Mouse (Mus musculus): ENCODE data around the gene Nptx1. TPM values are rescaled to one million over a fixed set of nuclear protein-coding genes. Genes with fewer than 3 reads are reported as not detected.

Nptx1 gene
- total RNA-seq, 2 experiments from 2014 or later: 112 to 122 TPM

DNA sequence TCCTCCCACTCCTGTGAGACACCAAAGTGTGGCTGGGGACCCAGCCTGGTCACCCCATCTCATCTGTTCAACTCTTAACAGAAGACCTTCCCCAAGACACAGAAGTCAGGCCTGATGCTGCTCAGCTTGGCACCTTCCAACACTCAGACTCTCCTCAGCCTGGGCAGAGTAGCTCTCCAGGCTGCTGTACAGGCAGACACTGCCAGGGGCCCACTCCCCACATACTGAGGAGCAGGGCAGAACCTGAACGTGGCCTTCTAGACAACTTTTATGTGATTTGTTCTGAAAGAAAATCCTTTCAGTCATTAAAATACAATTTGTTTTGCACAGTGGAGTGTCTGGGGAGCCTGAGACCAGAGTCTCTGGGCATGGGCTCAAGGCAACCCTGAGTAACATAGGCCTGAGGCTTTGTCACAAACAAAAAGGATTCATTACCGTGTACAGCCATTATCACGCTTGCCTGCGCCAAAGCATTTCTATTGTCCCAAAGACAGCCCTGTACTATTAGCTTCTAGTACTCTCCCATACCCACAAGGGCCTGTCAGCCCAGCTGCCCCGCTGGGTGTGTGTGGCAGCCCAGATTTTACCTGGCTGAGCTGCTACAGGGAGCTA is 38.3 kb downstream of the Nptx1 start:
- DNase-seq (ENCODE audit: low spot score in 2 of 2): no peak
- intact Hi-C loops (cut with DNase I): loop anchor here (10.0 kb wide), 1 partner anchor 276 kb away; no protein-coding TSS in a partner anchor

DNA sequence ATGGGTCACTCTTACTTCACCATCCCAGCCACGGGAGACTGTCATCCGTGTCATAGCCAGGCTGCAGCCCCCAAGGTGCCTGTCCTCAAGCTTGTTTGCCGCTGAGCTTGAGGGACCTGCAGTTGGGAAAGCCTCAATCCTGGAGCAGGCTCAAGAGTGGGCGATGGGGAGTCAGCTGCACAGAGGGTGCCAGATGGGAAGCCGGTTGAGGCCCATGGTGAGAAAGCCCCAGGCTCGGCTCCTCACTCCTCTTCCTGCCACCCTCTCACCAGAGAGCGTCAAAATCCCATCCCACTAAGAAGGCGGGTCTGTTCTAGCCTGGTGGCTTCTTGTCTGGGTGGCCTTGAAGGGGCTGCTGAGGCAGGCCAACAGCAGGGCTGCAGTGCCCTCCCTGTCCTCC is 39.8 kb downstream of the Nptx1 start:
- peak; percentile 50 to 55 for DNase-seq (ENCODE audit: low spot score in 2 of 2)
- intact Hi-C loops (cut with DNase I): loop anchor here (10.0 kb wide), 1 partner anchor 277 kb away; no protein-coding TSS in a partner anchor

DNA sequence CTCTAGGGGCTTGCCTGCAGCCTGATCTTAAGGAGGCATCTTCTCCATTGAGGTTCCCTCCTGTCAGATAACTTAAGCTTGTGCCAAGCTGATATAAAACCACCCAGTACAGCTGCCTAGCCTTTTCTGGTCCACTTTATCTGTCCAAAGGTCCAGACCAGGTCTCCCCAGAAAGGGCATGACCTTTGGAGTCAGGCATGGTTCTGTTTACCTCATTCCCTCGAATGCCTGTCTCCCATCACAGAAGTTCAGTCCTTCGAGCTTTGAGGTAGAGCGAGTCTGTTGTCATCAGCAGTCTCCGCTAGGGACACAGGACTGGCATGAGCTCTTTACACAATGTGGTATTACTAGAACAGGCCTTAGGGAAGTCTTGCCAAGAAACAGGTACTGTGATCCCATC is 41.2 kb downstream of the Nptx1 start:
- intact Hi-C loops (cut with DNase I): loop anchor here (10.0 kb wide), 1 partner anchor 278 kb away; no protein-coding TSS in a partner anchor
- DNase-seq (ENCODE audit: low spot score in 2 of 2): no peak

DNA sequence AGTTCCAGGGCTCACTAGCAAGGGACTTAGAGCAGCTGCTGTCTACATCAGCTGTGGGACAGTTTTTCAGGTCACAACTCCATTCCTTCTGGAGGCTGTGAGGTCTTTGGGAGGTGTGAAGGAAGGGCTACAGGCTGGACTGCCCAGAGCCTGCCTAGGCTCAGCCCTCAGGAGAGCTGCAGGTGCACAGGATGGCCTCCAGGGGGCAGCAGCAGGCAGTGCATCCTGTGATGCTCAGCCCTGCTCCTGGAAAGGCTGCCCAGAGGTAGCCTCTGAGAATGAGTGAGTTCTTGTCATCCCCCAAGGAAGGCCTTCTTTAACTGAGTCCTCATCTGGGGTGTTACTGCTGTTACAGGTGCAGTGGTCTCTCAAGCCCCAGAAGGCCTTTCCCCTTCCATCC is 43.9 kb downstream of the Nptx1 start:
- DNase-seq (ENCODE audit: low spot score in 2 of 2): peak; percentile 72 to 84

DNA sequence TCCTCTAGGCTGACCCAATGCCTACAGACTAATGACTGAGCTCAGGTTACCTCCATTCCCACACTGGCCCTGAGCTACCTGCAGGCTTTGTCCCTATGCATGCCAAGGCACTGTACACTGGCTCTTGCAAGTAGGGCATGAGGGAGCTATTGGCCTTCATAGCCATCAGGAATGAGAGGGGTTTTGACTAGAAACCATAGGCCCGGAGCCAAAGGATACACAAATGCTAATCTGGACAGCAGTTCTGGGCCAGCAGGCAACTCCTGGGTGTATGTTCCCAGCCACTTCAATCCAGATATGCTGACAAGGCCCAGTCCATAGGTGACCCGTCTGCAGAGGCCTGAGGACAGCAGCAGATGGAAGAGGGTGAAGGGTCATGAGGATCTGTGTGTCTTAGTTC is 47.5 kb downstream of the Nptx1 start:
- intact Hi-C loops (cut with DNase I): loop anchor here (10.0 kb wide), 1 partner anchor 285 kb away; no protein-coding TSS in a partner anchor
- no peak for DNase-seq (ENCODE audit: low spot score in 2 of 2)

More for the DNA sequence above, 43.9 kb downstream of the Nptx1 start:
- intact Hi-C loops (cut with DNase I): loop anchor here (1.0 to 10.0 kb wide), 2 partner anchors 281 to 402 kb away; no protein-coding TSS in a partner anchor

DNA sequence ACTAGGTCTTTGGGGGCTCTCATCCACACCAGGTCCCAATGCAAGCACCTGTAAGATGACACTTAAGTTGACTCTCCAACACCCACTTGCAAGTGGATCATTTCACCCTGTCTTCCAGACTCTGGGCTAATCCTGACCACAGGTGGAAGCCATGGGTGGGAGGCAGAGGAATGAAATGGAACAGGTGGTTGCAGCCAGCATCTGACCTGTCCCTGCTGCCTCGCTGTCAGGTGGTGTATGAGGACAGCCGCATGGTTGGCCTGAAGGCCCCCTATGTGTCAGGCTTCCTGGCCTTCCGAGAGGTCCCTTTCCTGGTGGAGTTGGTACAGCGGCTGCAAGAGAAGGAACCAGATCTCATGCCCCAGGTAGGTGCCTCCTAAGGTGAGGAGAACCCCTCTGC is 48.3 kb downstream of the Nptx1 start:
- intact Hi-C loops (cut with DNase I): no loop called here
- no peak for DNase-seq (ENCODE audit: low spot score in 2 of 2)

DNA sequence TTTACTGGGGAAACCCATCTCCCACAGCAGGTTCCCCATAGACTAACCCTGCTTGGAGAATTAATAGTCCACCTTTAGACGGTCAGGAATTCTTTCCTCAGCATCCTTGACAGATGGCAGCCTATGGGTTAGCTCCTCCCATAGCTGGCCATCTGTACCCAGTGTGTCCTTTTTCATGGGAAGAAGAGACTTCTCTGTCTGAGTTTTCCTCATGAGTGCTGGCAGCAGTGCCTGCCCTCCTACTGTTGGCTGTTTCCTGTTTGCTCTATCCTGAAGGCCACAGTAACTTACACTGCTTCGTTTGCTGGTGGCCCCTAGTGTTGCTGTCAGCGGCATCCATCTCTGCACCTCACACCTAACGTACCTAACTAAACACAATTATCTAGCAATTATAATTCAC is 50.1 kb downstream of the Nptx1 start:
- no peak for DNase-seq (ENCODE audit: low spot score in 2 of 2)
- intact Hi-C loops (cut with DNase I): no loop called here

DNA sequence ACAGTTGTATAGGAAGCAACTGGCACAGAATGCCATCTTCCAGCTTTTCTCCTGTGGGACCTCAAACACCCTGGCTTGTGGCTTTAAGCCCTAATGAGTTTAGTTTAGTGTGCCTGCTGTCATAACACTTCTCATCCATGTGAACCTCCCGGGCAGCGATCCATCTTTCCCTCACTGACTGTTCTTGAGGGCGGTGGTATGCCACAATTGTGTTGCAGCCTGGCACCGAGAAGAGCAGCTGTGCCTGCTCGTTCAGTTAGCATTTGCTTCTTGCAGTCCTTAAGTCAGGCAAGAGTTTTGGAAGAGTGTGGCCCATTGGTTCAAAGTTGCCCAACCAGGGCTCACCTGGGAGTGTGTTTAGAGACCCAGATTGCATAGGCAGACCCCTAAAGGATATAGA is 51.4 kb downstream of the Nptx1 start:
- DNase-seq (ENCODE audit: low spot score in 2 of 2): no peak
- intact Hi-C loops (cut with DNase I): no loop called here

DNA sequence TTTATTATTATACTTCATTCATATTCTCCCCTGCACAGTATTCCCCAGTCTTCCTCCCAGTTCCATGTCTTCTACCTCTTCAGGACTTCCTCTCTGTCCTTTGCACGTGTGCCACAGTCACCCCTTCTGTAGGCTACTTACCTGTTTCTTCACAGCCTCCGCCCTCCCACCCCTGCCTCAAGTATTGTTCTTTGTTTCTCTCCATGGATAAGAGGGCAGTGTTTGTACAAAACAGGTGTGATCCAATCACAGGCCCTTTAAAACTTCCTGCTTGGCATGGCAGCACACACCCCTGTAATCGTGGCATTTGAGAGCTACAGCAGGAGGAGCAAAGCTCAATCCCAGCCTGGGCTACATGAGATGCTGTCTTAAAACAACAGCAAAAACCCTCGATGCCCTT is 54.0 kb downstream of the Nptx1 start:
- no peak for DNase-seq (ENCODE audit: low spot score in 2 of 2)
- intact Hi-C loops (cut with DNase I): no loop called here

DNA sequence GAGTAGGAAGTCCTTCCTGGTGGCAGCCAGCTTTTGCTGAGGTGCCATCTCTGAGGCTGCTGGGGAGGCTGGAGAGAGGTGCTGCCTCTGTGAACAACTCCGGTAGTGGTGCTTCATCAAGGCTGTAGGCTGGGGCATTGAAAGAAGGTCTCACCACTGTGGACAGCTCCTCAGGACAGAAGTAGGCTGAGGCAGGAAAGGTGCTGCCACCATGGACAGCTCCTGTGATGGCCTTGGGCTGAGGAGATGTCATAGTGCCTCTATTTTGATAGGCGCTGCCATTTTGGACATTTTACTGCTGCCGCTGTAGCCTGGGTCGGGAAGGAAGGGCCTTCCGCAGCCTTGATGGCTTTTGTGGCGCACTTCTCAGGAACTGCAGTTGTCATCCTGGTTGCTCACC is 54.7 kb downstream of the Nptx1 start:
- intact Hi-C loops (cut with DNase I): no loop called here
- DNase-seq (ENCODE audit: low spot score in 2 of 2): no peak

DNA sequence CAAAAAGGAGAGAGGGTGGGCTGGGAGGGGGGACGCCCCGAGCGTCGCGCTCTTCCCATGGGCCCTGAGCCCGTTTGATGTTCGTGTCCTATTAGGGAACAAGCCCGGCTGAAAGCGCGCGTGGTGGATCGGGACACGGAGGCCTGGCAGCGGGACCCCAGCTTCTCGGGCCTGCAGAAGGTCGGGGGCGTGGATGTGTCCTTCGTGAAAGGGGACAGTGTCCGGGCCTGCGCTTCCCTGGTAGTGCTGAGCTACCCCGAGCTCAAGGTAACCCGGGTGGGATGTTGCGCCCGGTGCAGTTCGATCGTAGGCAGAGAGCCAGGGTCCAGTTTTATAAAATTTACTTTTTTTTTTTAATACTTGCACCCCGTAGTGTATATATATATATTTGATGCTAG is 55.9 kb downstream of the Nptx1 start:
- DNase-seq (ENCODE audit: low spot score in 2 of 2): no peak
- intact Hi-C loops (cut with DNase I): loop anchor here (2.0 kb wide), 1 partner anchor 191 kb away; the partner anchor contains the start of gene Eif4a3

DNA sequence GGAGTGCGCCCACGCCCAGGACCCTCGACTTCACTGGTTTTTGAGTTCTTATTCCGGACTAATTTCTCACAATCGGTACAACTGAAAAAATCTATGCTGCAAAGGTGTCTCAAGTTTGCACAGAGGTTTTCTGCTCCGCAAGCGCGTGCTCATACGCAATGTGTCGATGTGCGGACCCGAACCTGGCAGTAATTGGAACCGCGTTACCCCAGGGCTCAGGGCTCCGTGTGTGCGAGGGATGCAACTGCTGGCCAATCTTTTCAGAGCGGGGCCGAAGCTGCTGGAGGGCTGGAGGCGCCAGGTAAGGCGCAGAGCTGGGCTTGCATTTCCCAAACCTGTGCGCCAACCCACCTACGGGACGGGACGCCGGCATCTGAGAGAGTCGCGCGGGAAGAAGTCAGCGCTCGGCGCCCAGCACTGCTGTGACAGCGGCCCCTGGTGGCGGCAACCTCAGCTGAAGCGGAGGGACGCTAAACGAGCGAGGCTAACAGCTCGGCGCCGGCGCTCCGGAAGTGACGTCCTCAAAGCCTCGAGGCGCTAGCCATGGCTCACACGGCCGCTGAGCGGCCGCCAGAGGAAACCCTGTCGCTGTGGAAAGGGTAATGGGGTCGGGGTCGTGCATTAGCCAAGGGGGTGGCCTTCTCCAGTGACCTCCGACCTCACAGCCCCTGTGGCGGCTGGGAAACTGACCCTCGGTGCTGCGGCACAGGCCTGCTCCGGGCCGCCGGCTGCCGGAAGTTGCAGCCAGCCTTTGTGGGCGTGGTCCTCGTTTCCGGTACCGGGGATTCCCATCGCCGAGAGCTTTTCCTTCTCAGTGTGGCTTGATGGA is 56.5 kb downstream of the Nptx1 start, which contains the start of gene Endov:
Gene Endov (plus strand): TSS at position 487 of the 829 bp plus-strand sequence.
- intact Hi-C loops (cut with DNase I): loop anchor here (2.0 kb wide), 1 partner anchor 190 kb away; the partner anchor contains the start of gene Eif4a3
- peak; percentile 97 to 99 for DNase-seq (ENCODE audit: low spot score in 2 of 2)

Other genes with a start within 250 kb of the Nptx1 start
- gene Eif4a3, start 247.7 kb downstream of the Nptx1 start, total RNA-seq (2021): 10 to 100 TPM; 84.6 to 92.1 TPM
- under 1 TPM; 0.31 to 0.42 TPM for gene Card14, start 240.0 kb downstream of the Nptx1 start, total RNA-seq (2021)
- 1 to 10 TPM; 3.5 to 4.3 TPM for gene Sgsh, start 192.2 kb downstream of the Nptx1 start, total RNA-seq (2021)
- gene Slc26a11, start 192.2 kb downstream of the Nptx1 start, total RNA-seq (2021): 1 to 10 TPM; 3.5 to 5.4 TPM
- 1 to 10 TPM; 2.8 TPM for gene Rnf213, start 154.7 kb downstream of the Nptx1 start, total RNA-seq (2021)
- 10 to 100 TPM; 23.9 to 27.1 TPM for gene Endov, start 56.4 kb downstream of the Nptx1 start, total RNA-seq (2021)
- 10 to 100 TPM; 52.8 to 56.2 TPM for gene Rptor, start 55.2 kb upstream of the Nptx1 start, total RNA-seq (2021)

All from left cerebral cortex, postnatal 14 days (tissue).